Mouse (Mus musculus) embryonic facial prominence, embryonic 12.5 days (tissue): ENCODE measurements around the gene Arpp19. TPM values are rescaled to one million over a fixed set of nuclear protein-coding genes. Genes with fewer than 3 reads are reported as not detected.

Source experiments
- ATAC-seq: fragments of 200-750 bp; cut with Nextera tagmentation; 2 replicates; pipeline ENCODE4 v1.8.0; 2017; ENCODE audit not compliant: insufficient number of reproducible peaks, insufficient read depth, low FRiP score, low TSS enrichment
- H3K27ac ChIP-seq: fragments of 300-500 bp; sonication (generic); 2 replicates; pipeline ENCODE4 v1.5.1; 2016; ENCODE audit warnings: mild to moderate bottlenecking
- H3K27me3 ChIP-seq: fragments of 300-500 bp; sonication (generic); 2 replicates; pipeline ENCODE4 v1.6.1; 2016; ENCODE audit warnings: mild to moderate bottlenecking, moderate library complexity
- H3K36me3 ChIP-seq: fragments of 300-500 bp; sonication (generic); 2 replicates; pipeline ENCODE4 v1.6.1; 2016; ENCODE audit warnings: mild to moderate bottlenecking
- H3K4me1 ChIP-seq: fragments of 300-500 bp; sonication (generic); 2 replicates; pipeline ENCODE4 v1.6.1; 2016
- H3K4me2 ChIP-seq: fragments of 300-500 bp; sonication (generic); replicated peaks from 2 replicates; pipeline ENCODE4 v1.6.1; 2016; ENCODE audit warnings: mild to moderate bottlenecking, moderate library complexity
- H3K4me3 ChIP-seq: fragments of 300-500 bp; sonication (generic); 2 replicates; pipeline ENCODE4 v1.5.1; 2016; ENCODE audit warnings: mild to moderate bottlenecking
- H3K9ac ChIP-seq: fragments of 300-500 bp; sonication (generic); 2 replicates; pipeline ENCODE4 v1.6.1; 2016; ENCODE audit warnings: mild to moderate bottlenecking, moderate library complexity
- H3K9me3 ChIP-seq: fragments of 300-500 bp; sonication (generic); 2 replicates; pipeline ENCODE4 v1.6.1; 2016; ENCODE audit warnings: mild to moderate bottlenecking, moderate library complexity
- WGBS: fragments of 180-500 bp; shearing (Covaris S2); methylation state at CpG from one replicate; pipeline ENCODE4 v1.1.7; 2016; 5-methylcytosine and 5-hydroxymethylcytosine counted together
- polyA plus RNA-seq: library from polyadenylated mRNA; unstranded; fragments of >200 nt; fragmentation: Nextera tagmentation; extraction: Ambion mirVana; gene quantifications from 2 replicates; pipeline ENCODE4 v1.2.1, GENCODE M21; 2016

Gene Arpp19
- polyA plus RNA-seq, 1 experiment from 2014 or later: 324 TPM

GRCm38 (mm10) chr9:75019181-75019580 is 18.2 kb upstream of the Arpp19 start:
- no peak for ATAC-seq
- Histone ChIP-seq H3K9me3 (no peaks in the 10 kb centered on the region), H3K36me3 (peaks cover 12% of the 10 kb centered on the region; the same call in 1 of the 2 replicates), H3K27me3 (no peaks in the 10 kb centered on the region), H3K9ac (no peak overlapping the region), H3K4me2 (no peak overlapping the region), H3K27ac (no peak overlapping the region), H3K4me3 (no peak overlapping the region), H3K4me1 (no peaks in the 10 kb centered on the region)
- WGBS: 84% methylated on average over 6 of the region's 6 CpGs

- peaks cover 12% of the 10 kb centered on the region; the same call in 1 of the 2 replicates for H3K36me3 ChIP-seq
- H3K4me3 ChIP-seq: no peak overlapping the region
- H3K4me2 ChIP-seq: no peak overlapping the region
- H3K27me3 ChIP-seq: no peaks in the 10 kb centered on the region
- H3K27ac ChIP-seq: no peak overlapping the region
- whole genome bisulfite sequencing: 75% methylated on average over 3 of the region's 3 CpGs
- H3K9me3 ChIP-seq: no peaks in the 10 kb centered on the region
- no peak for ATAC-seq
- no peaks in the 10 kb centered on the region for H3K4me1 ChIP-seq
- H3K9ac ChIP-seq: no peak overlapping the region
These were observed 17.8 kb upstream of the Arpp19 start for GRCm38 (mm10) chr9:75019592-75019991.

GRCm38 (mm10) chr9:75020561-75020960 is 16.9 kb upstream of the Arpp19 start:
- H3K4me3 ChIP-seq: no peak overlapping the region
- H3K36me3 ChIP-seq: peaks cover 12% of the 10 kb centered on the region; the same call in 1 of the 2 replicates
- no peak overlapping the region for H3K4me2 ChIP-seq
- H3K9me3 ChIP-seq: no peaks in the 10 kb centered on the region
- no peaks in the 10 kb centered on the region for H3K4me1 ChIP-seq
- H3K27me3 ChIP-seq: no peaks in the 10 kb centered on the region
- H3K27ac ChIP-seq: no peak overlapping the region
- no peak overlapping the region for H3K9ac ChIP-seq
- no peak for ATAC-seq
- 47% methylated on average over 4 of the region's 4 CpGs for WGBS

- peaks cover 11% of the 10 kb centered on the region; the same call in 1 of the 2 replicates for H3K36me3 ChIP-seq
- H3K27me3 ChIP-seq: no peaks in the 10 kb centered on the region
- no peak overlapping the region for H3K4me3 ChIP-seq
- 81% methylated on average over 7 of the region's 7 CpGs for WGBS
- H3K9ac ChIP-seq: no peak overlapping the region
- no peak for ATAC-seq
- H3K9me3 ChIP-seq: no peaks in the 10 kb centered on the region
- no peaks in the 10 kb centered on the region for H3K4me1 ChIP-seq
- no peak overlapping the region for H3K27ac ChIP-seq
- no peak overlapping the region for H3K4me2 ChIP-seq
These were observed 14.9 kb upstream of the Arpp19 start for GRCm38 (mm10) chr9:75022546-75022945.

- Histone ChIP-seq H3K4me3 (no peak overlapping the region), H3K9me3 (no peaks in the 10 kb centered on the region), H3K36me3 (peaks cover 11% of the 10 kb centered on the region; the same call in 1 of the 2 replicates), H3K27me3 (no peaks in the 10 kb centered on the region), H3K4me1 (no peaks in the 10 kb centered on the region), H3K27ac (no peak overlapping the region), H3K4me2 (no peak overlapping the region), H3K9ac (no peak overlapping the region)
- no peak for ATAC-seq
- 69% methylated on average over 5 of the region's 5 CpGs for WGBS
These were observed 14.1 kb upstream of the Arpp19 start for GRCm38 (mm10) chr9:75023150-75023894.

GRCm38 (mm10) chr9:75024089-75024488 is 13.3 kb upstream of the Arpp19 start:
- H3K4me3 ChIP-seq: no peak overlapping the region
- no peak overlapping the region for H3K9ac ChIP-seq
- H3K27me3 ChIP-seq: no peaks in the 10 kb centered on the region
- no peak overlapping the region for H3K27ac ChIP-seq
- peaks cover 11% of the 10 kb centered on the region; the same call in 1 of the 2 replicates for H3K36me3 ChIP-seq
- no peaks in the 10 kb centered on the region for H3K4me1 ChIP-seq
- ATAC-seq: no peak
- H3K4me2 ChIP-seq: no peak overlapping the region
- no peaks in the 10 kb centered on the region for H3K9me3 ChIP-seq
- WGBS: 42% methylated on average over 7 of the region's 7 CpGs

GRCm38 (mm10) chr9:75025689-75026088 is 11.7 kb upstream of the Arpp19 start:
- Histone ChIP-seq H3K27me3 (no peaks in the 10 kb centered on the region), H3K4me3 (no peak overlapping the region), H3K4me1 (no peaks in the 10 kb centered on the region), H3K36me3 (peaks cover 3% of the 10 kb centered on the region; the same call in 1 of the 2 replicates), H3K9me3 (no peaks in the 10 kb centered on the region), H3K4me2 (no peak overlapping the region), H3K27ac (no peak overlapping the region), H3K9ac (no peak overlapping the region)
- 66% methylated on average over 6 of the region's 6 CpGs for WGBS
- ATAC-seq: no peak

GRCm38 (mm10) chr9:75032408-75032807 is 5.0 kb upstream of the Arpp19 start:
- Histone ChIP-seq H3K27me3 (no peaks in the 10 kb centered on the region), H3K27ac (no peak overlapping the region), H3K9me3 (no peaks in the 10 kb centered on the region), H3K4me3 (no peak overlapping the region), H3K9ac (no peak overlapping the region), H3K4me1 (no peaks in the 10 kb centered on the region), H3K36me3 (no peaks in the 10 kb centered on the region), H3K4me2 (no peak overlapping the region)
- no peak for ATAC-seq
- 90% methylated on average over 1 of the region's 1 CpGs for WGBS

- 60% methylated on average over 7 of the region's 7 CpGs for WGBS
- H3K4me2 ChIP-seq: no peak overlapping the region
- no peaks in the 10 kb centered on the region for H3K36me3 ChIP-seq
- H3K4me1 ChIP-seq: no peaks in the 10 kb centered on the region
- H3K4me3 ChIP-seq: no peak overlapping the region
- no peak overlapping the region for H3K9ac ChIP-seq
- H3K27ac ChIP-seq: no peak overlapping the region
- no peak for ATAC-seq
- H3K27me3 ChIP-seq: no peaks in the 10 kb centered on the region
- no peaks in the 10 kb centered on the region for H3K9me3 ChIP-seq
These were observed 4.3 kb upstream of the Arpp19 start for GRCm38 (mm10) chr9:75033141-75033540.

GRCm38 (mm10) chr9:75034691-75035090 is 2.7 kb upstream of the Arpp19 start:
- H3K4me2 ChIP-seq: no peak overlapping the region
- ATAC-seq: no peak
- no peak overlapping the region for H3K27ac ChIP-seq
- H3K36me3 ChIP-seq: no peaks in the 10 kb centered on the region
- 47% methylated on average over 1 of the region's 1 CpGs for WGBS
- H3K9me3 ChIP-seq: no peaks in the 10 kb centered on the region
- H3K4me1 ChIP-seq: peaks cover 9% of the 10 kb centered on the region
- H3K9ac ChIP-seq: no peak overlapping the region
- H3K4me3 ChIP-seq: no peak overlapping the region
- no peaks in the 10 kb centered on the region for H3K27me3 ChIP-seq

- Histone ChIP-seq H3K27ac (no peak overlapping the region), H3K36me3 (no peaks in the 10 kb centered on the region), H3K9ac (no peak overlapping the region), H3K4me1 (peaks cover 9% of the 10 kb centered on the region), H3K9me3 (no peaks in the 10 kb centered on the region), H3K4me3 (no peak overlapping the region), H3K4me2 (no peak overlapping the region), H3K27me3 (no peaks in the 10 kb centered on the region)
- 79% methylated on average over 4 of the region's 4 CpGs for WGBS
- no peak for ATAC-seq
These were observed 1.5 kb upstream of the Arpp19 start for GRCm38 (mm10) chr9:75035944-75036343.

GRCm38 (mm10) chr9:75038357-75038688 is 909 bp downstream of the Arpp19 start:
- Histone ChIP-seq H3K36me3 (peaks cover 3% of the 10 kb centered on the region; the same call in 1 of the 2 replicates), H3K27ac (no peak overlapping the region), H3K9ac (peak overlapping the region; percentile 82), H3K27me3 (no peaks in the 10 kb centered on the region), H3K9me3 (no peaks in the 10 kb centered on the region), H3K4me2 (peak overlapping the region; percentile 58), H3K4me1 (peaks cover 9% of the 10 kb centered on the region), H3K4me3 (peak overlapping the region; percentile 87)
- ATAC-seq: no peak
- 2% methylated on average over 10 of the region's 10 CpGs for WGBS
